Mouse (Mus musculus) brain, embryonic 14.5 days (tissue): ENCODE results near the gene Amz2. TPM values are rescaled to one million over a fixed set of nuclear protein-coding genes. Genes with fewer than 3 reads are reported as not detected.
A peak's percentile ranks its signal among the peaks of the same experiment; 100 is the strongest.

Experiments used
- DNase-seq: peaks from one replicate; pipeline ENCODE4 v3.0.0-alpha.2; 2011; ENCODE audit warnings: low read depth
- CTCF ChIP-seq: fragments of 200-500 bp; IDR thresholded peaks from 2 replicates; pipeline ENCODE4 v1.5.1; 2012; ENCODE audit warnings: inconsistent platforms, mild to moderate bottlenecking, moderate library complexity, borderline replicate concordance; ENCODE audit not compliant: insufficient read depth, insufficient read length; ENCODE audit errors: extremely low read depth
- POLR2A ChIP-seq: fragments of 200-500 bp; IDR thresholded peaks from 2 replicates; pipeline ENCODE4 v1.6.1; 2012; ENCODE audit warnings: mild to moderate bottlenecking, inconsistent platforms, borderline replicate concordance; ENCODE audit not compliant: poor library complexity, insufficient read depth, insufficient read length, severe bottlenecking; ENCODE audit errors: extremely low read depth
- polyA plus RNA-seq: library from polyadenylated mRNA; depleted of rRNA; stranded (reverse); fragments of >200 nt; gene quantifications from 2 replicates; pipeline ENCODE4 v1.2.3, GENCODE M21; 2012; rRNA removed

The Amz2 gene
- 183 and 185 TPM in 2 replicates for polyA plus RNA-seq

DNA sequence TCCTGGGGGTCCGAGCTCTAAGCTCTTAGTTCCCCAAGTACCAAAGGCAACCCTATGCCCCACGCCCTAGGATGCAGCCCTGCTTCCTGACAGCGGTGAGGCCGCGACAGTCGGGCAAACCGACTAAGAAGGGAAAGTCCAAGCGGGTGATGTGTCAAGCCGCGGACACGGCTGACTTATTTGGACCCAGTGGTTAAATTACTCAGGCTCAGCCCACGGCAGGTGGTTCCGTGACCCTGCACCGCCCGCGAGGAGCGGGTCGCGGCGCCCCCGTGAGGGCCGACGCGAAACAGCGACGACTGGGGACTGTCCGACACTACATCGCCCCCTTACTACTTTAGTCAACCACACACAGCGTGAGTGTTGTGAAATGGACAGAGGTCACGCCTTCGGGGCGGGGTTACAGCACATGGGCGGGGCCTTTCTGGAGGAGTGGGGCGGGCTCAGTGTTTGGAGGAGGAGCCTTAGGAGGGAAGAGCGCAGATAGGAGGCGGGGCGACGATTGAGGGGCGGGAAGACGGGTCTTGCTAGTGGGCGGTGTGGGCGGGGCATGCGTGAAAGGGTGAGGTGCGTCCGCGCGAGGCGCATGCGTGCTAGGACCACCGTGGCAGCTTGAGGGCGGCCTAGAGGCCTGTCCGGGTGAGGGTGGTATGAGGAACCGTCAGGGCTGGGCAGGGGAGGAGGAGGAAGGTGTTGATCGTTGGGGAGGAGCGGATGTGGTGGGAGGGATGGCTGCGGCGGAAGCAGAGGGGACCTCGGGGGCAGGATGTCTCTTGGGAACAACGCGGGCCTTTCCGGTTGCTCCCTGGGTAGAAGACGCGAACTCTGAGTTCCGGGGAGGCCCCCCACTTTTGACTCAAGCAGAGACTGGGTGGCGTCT, at the start of gene Amz2:
TSS of gene Amz2 (plus strand) at position 555 of the 880 bp plus-strand sequence.
- DNase-seq: peak; percentile 100
- TF ChIP-seq POLR2A (peak; percentile 37; the same call in 1 of the 2 replicates), CTCF (peak; percentile 68)

- peak; percentile 81 for DNase-seq
- TF ChIP-seq CTCF: no peak
- no peak for TF ChIP-seq POLR2A
These were observed 49.1 kb upstream of the Amz2 start for GRCm38 (mm10) chr11:109376484-109377143.

GRCm38 (mm10) chr11:109377477-109377876, 48.3 kb upstream of the Amz2 start:
- TF ChIP-seq POLR2A (no peak), CTCF (no peak)
- DNase-seq: peak; percentile 55

DNA sequence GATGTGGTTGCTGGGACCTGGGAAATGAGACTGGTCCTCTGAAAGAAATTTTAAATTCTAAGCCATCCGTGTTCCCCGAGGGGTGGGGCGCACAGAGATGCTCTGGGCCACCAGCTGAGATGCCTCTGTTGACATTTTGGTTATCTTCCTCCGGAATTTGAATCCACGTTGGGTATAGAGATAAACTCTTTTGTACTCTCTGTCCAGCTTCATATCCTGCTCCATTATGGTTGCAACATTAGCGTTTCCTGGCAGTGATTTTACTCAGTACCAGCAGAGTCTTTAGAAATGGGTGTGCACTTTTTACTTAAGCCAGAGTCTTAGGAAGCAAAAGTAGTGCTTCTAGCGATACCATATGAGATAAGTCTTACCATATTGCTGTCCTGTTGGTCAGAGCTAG, 47.7 kb upstream of the Amz2 start:
- TF ChIP-seq CTCF (no peak), POLR2A (no peak)
- no peak for DNase-seq

- no peak for TF ChIP-seq POLR2A
- no peak for TF ChIP-seq CTCF
- no peak for DNase-seq
These were observed 45.1 kb upstream of the Amz2 start for GRCm38 (mm10) chr11:109380662-109381061.

DNA sequence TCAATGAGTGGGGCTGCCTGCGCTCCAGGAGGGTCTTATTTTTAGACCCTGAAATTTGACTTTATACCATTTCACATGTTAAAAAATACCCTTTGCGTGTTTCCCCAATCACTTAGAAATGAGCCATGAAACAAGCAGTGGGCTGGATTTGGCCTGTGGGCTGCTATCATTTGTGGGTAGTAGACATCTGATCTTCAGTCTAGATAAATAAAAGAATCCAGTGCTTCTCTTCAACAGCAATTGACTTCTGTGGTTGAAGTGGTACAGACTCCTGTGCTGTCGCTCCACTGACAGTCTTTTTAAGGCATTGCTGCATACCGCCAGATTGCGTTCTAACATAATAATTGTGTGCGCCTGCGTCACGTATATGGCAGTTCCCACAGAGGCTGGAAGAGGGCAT, 40.5 kb upstream of the Amz2 start:
- DNase-seq: peak; percentile 22
- TF ChIP-seq CTCF (no peak), POLR2A (no peak)

- DNase-seq: no peak
- no peak for TF ChIP-seq CTCF
- TF ChIP-seq POLR2A: no peak
These were observed 36.7 kb upstream of the Amz2 start for GRCm38 (mm10) chr11:109389046-109389445.

DNA sequence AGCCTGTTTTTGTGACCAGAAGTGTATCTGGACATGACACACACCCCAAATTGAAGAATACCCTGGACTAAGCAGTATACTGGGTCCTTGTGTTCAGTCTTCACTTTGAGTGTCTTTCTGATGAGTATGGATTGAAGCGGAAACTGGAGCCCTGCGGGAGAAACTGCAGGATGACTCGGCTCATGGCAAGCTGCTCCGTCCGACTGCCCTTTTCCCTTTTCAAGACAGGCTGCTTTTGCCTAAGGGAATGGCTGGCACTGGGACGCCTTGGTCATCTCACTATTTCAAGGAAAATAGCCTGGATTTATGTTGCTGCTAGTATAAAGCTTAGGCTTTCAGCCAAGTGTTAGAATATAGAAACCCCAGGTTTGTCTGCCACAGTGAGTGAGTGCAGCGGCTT, 34.5 kb upstream of the Amz2 start:
- DNase-seq: no peak
- no peak for TF ChIP-seq CTCF
- TF ChIP-seq POLR2A: no peak

DNA sequence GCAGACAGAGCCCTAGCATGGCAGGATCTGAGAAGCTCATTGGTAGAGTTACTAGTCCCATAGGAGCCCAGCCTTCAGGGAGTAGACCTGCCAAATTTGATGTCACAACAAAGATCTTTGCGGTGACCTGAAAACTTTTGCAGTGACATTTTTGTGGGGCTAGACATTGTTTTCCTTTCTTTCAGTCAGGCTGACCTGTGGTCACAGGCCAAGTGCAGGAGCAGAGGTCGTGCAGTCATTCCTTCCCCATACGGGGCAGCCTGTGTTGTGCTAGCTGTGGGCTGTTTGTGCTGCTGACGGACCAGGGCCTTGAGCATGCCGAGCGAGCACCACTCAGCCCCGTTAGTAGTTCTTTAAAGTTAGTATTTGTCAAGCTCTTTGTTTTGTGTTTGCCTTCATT, 34.0 kb upstream of the Amz2 start:
- no peak for DNase-seq
- TF ChIP-seq CTCF (no peak), POLR2A (no peak)

GRCm38 (mm10) chr11:109392601-109393000, 33.1 kb upstream of the Amz2 start:
- no peak for DNase-seq
- no peak for TF ChIP-seq POLR2A
- TF ChIP-seq CTCF: no peak

GRCm38 (mm10) chr11:109394758-109395157, 31.0 kb upstream of the Amz2 start:
- DNase-seq: no peak
- TF ChIP-seq POLR2A (no peak), CTCF (no peak)
